Mouse (Mus musculus) cerebral cortex, adult 2 months (tissue): ENCODE results near the gene Med12l.

Source experiments
- WGBS: fragments of 180-500 bp; shearing (Covaris S2); methylation state at CpG from one replicate; pipeline ENCODE4 v1.1.7; 2018; 5-methylcytosine and 5-hydroxymethylcytosine counted together

Med12l gene

GRCm38 (mm10) chr3:59140941-59141340, 135.3 kb downstream of the Med12l start:
- 78% methylated on average over 4 of the region's 4 CpGs for WGBS

- WGBS = 90% methylated on average over 8 of the region's 8 CpGs
Measured at GRCm38 (mm10) chr3:59141507-59142305, 136.1 kb downstream of the Med12l start.

- WGBS = 60% methylated on average over 5 of the region's 5 CpGs
Measured at GRCm38 (mm10) chr3:59145194-59145593, 139.6 kb downstream of the Med12l start.

GRCm38 (mm10) chr3:59150624-59151023, 145.0 kb downstream of the Med12l start:
- 96% methylated on average over 2 of the region's 2 CpGs for WGBS

- WGBS = 71% methylated on average over 5 of the region's 5 CpGs
Measured at GRCm38 (mm10) chr3:59153424-59153823, 147.8 kb downstream of the Med12l start, which contains the start of gene P2ry14. Gene P2ry14 (minus strand): TSS chr3:59153618.

- whole genome bisulfite sequencing = 63% methylated on average over 2 of the region's 2 CpGs
Measured at GRCm38 (mm10) chr3:59154888-59155287, 149.3 kb downstream of the Med12l start.

- 73% methylated on average over 6 of the region's 6 CpGs for WGBS
Measured at GRCm38 (mm10) chr3:59155404-59155803, 149.8 kb downstream of the Med12l start.

- WGBS = 86% methylated on average over 5 of the region's 5 CpGs
Measured at GRCm38 (mm10) chr3:59157048-59157447, 151.4 kb downstream of the Med12l start.

- 90% methylated on average over 1 of the region's 1 CpGs for WGBS
Measured at GRCm38 (mm10) chr3:59160465-59160864, 154.8 kb downstream of the Med12l start.

- whole genome bisulfite sequencing = 47% methylated on average over 2 of the region's 2 CpGs
Measured at GRCm38 (mm10) chr3:59167417-59168054, 161.9 kb downstream of the Med12l start.

GRCm38 (mm10) chr3:59168476-59168875, 162.9 kb downstream of the Med12l start:
- 81% methylated on average over 6 of the region's 6 CpGs for WGBS

GRCm38 (mm10) chr3:59169215-59169614, 163.6 kb downstream of the Med12l start:
- 62% methylated on average over 4 of the region's 4 CpGs for WGBS

GRCm38 (mm10) chr3:59169921-59170627, 164.4 kb downstream of the Med12l start:
- 68% methylated on average over 2 of the region's 2 CpGs for WGBS

GRCm38 (mm10) chr3:59174426-59175154, 169.0 kb downstream of the Med12l start:
- 82% methylated on average over 6 of the region's 6 CpGs for WGBS

- WGBS = 28% methylated on average over 5 of the region's 5 CpGs
Measured at GRCm38 (mm10) chr3:59175234-59175633, 169.6 kb downstream of the Med12l start.

- WGBS = 68% methylated on average over 5 of the region's 5 CpGs
Measured at GRCm38 (mm10) chr3:59176871-59177270, 171.2 kb downstream of the Med12l start.

- 60% methylated on average over 5 of the region's 5 CpGs for WGBS
Measured at GRCm38 (mm10) chr3:59181134-59181533, 175.5 kb downstream of the Med12l start.

GRCm38 (mm10) chr3:59185662-59186061, 180.0 kb downstream of the Med12l start:
- 87% methylated on average over 4 of the region's 4 CpGs for WGBS

GRCm38 (mm10) chr3:59187336-59187735, 181.7 kb downstream of the Med12l start:
- WGBS = 87% methylated on average over 4 of the region's 4 CpGs

GRCm38 (mm10) chr3:59191674-59192073, 186.0 kb downstream of the Med12l start:
- WGBS = 85% methylated on average over 6 of the region's 6 CpGs

- 90% methylated on average over 7 of the region's 7 CpGs for WGBS
Measured at GRCm38 (mm10) chr3:59194099-59194498, 188.5 kb downstream of the Med12l start.

- WGBS = 90% methylated on average over 7 of the region's 7 CpGs
Measured at GRCm38 (mm10) chr3:59194938-59195337, 189.3 kb downstream of the Med12l start, which contains the start of gene Gpr87. Gene Gpr87 (minus strand): TSS chr3:59195104.
